Mouse (Mus musculus) erythroblast, embryonic 14.5 days (primary cell): ENCODE results near the gene Gm28729.

Experiments used
- GATA1 ChIP-seq: IDR thresholded peaks from 2 replicates; pipeline ENCODE4 v1.6.1; 2012; ENCODE audit warnings: low read length, inconsistent platforms, mixed read lengths
- TAL1 ChIP-seq: IDR thresholded peaks from 3 replicates; pipeline ENCODE4 v1.6.1; 2012; ENCODE audit warnings: low read length, inconsistent platforms, mixed read lengths

DNA sequence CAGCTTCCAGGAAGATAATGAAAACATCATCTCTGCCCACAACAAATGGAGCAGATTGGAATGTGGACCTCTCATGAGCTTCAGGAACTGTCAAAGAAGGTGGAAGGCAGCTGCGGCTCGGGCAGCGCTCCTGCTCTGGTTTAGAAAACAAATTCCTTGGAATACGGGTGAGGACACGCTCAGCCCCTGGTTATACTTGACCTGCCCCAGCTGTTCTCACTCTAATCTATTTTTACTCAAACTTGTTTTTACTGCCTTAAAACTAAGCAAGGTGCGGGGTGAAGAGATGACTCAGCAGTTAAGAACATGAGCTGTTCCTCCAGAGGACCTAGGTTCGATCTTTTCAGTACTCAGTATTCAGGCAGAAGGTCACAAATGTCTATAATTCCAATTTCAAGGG lies 23.8 kb downstream of the Gm28729 start:
- no peak for TF ChIP-seq TAL1
- TF ChIP-seq GATA1, result no peak
